Mouse (Mus musculus) embryonic fibroblast, embryonic 13.5 days (primary cell): ENCODE measurements at regions not wholly inside any gene's neighbourhood (a gene's known extent, or its start where the extent isn't known, plus 50 kb on each side); places are given as distances from the start of the nearest gene placed in this dataset.

Experiments
- CTCF ChIP-seq: IDR thresholded peaks from 2 replicates; pipeline ENCODE4 v1.5.1; 2011; ENCODE audit warnings: mild to moderate bottlenecking, control low read depth, low read length, moderate library complexity, borderline replicate concordance; ENCODE audit not compliant: insufficient read depth
- POLR2A ChIP-seq: IDR thresholded peaks from 2 replicates; pipeline ENCODE4 v1.6.1; 2011; ENCODE audit warnings: low read depth, mild to moderate bottlenecking, control low read depth, low read length, moderate library complexity

GRCm38 (mm10) chr7:72948666-72949065 lies 426.6 kb upstream of the Rgma start:
- TF ChIP-seq CTCF (no peak), POLR2A (no peak)
